Mouse (Mus musculus) CH12.LX (cell line): ENCODE measurements around the gene Ptbp1. TPM values are rescaled to one million over a fixed set of nuclear protein-coding genes. Genes with fewer than 3 reads are reported as not detected.

ENCODE experiments used
- DNase-seq: peaks from one replicate; pipeline ENCODE4 v3.0.0-alpha.2; 2013; ENCODE audit errors: extremely low read depth
- H3K27ac ChIP-seq: 2 replicates; pipeline ENCODE4 v1.5.1; 2012; ENCODE audit warnings: low read depth, mild to moderate bottlenecking, control low read depth, moderate library complexity; ENCODE audit not compliant: insufficient read depth
- H3K27me3 ChIP-seq: replicated peaks from 2 replicates; pipeline ENCODE3; 2012; ENCODE audit warnings: inconsistent platforms
- H3K36me3 ChIP-seq, 2 experiments: replicated peaks in 1 of 2; 2 replicates each; pipeline versions ENCODE3 to v1.6.1; 2012; ENCODE audit warnings: inconsistent platforms in 1 of 2, low read length in 1 of 2, mild to moderate bottlenecking in 1 of 2, mixed read lengths in 1 of 2, moderate library complexity in 1 of 2; ENCODE audit not compliant: control insufficient read depth in 1 of 2, insufficient read depth in 1 of 2
- H3K4me1 ChIP-seq, 2 experiments: 2 replicates each; pipeline ENCODE4 v1.6.1; 2012; ENCODE audit warnings: inconsistent platforms in 1 of 2, moderate library complexity in 1 of 2; ENCODE audit not compliant: insufficient read depth in 2 of 2, control insufficient read depth in 1 of 2
- H3K4me2 ChIP-seq: 2 replicates; pipeline ENCODE4 v1.6.1; 2012; ENCODE audit warnings: low read depth, mild to moderate bottlenecking, control low read depth; ENCODE audit not compliant: poor library complexity, insufficient read depth, severe bottlenecking
- H3K4me3 ChIP-seq, 3 experiments: fragments of 150-350 bp in 1 of 3; sonication (generic) in 1 of 3; replicated peaks in 1 of 3; 2 replicates each; pipeline versions ENCODE3 to v1.5.1; 2011 to 2012; ENCODE audit warnings: low read depth in 2 of 3, low read length in 2 of 3, mild to moderate bottlenecking in 2 of 3, moderate library complexity in 2 of 3, control low read depth in 1 of 3, improper control_type of control experiment in 1 of 3, inconsistent platforms in 1 of 3, mixed read lengths in 1 of 3; ENCODE audit not compliant: poor library complexity in 1 of 3
- H3K79me2 ChIP-seq: replicated peaks from 2 replicates; pipeline ENCODE4 v1.6.1; 2012; ENCODE audit warnings: mild to moderate bottlenecking, moderate library complexity; ENCODE audit not compliant: control insufficient read depth, poor library complexity, insufficient read depth, severe bottlenecking; ENCODE audit errors: extremely low read depth
- H3K9ac ChIP-seq: 2 replicates; pipeline ENCODE4 v1.6.1; 2012; ENCODE audit warnings: low read depth, mild to moderate bottlenecking, control low read depth, moderate library complexity; ENCODE audit not compliant: insufficient read depth
- H3K9me3 ChIP-seq: replicated peaks from 2 replicates; pipeline ENCODE3; 2012; ENCODE audit warnings: low read length, inconsistent platforms, mixed read lengths
- CHD1 ChIP-seq: IDR thresholded peaks from 2 replicates; pipeline ENCODE4 v1.6.1; 2012; ENCODE audit warnings: low read depth, low read length, improper control_type of control experiment, inconsistent platforms
- CHD2 ChIP-seq: IDR thresholded peaks from 2 replicates; pipeline ENCODE4 v1.6.1; 2011; ENCODE audit warnings: low read length, improper control_type of control experiment
- CTCF ChIP-seq, 2 experiments: IDR thresholded peaks in 1 of 2; conservative IDR thresholded peaks in 1 of 2; 2 replicates each; pipeline ENCODE4 v1.5.1; 2011 to 2012; ENCODE audit warnings: low read depth in 2 of 2, low read length in 2 of 2, improper control_type of control experiment in 1 of 2, inconsistent platforms in 1 of 2, mild to moderate bottlenecking in 1 of 2, moderate library complexity in 1 of 2
- E2F4 ChIP-seq: IDR thresholded peaks from 2 replicates; pipeline ENCODE4 v1.6.1; 2011; ENCODE audit warnings: low read depth, low read length, improper control_type of control experiment; ENCODE audit not compliant: insufficient replicate concordance
- ELF1 ChIP-seq: IDR thresholded peaks from 2 replicates; pipeline ENCODE4 v1.6.1; 2014; ENCODE audit warnings: low read depth, mild to moderate bottlenecking, inconsistent platforms, low read length, improper control_type of control experiment
- IRF4 ChIP-seq: IDR thresholded peaks from 2 replicates; pipeline ENCODE4 v1.6.1; 2014; ENCODE audit warnings: low read depth, mild to moderate bottlenecking, inconsistent platforms, low read length, improper control_type of control experiment
- KAT2A ChIP-seq: IDR thresholded peaks from 2 replicates; pipeline ENCODE4 v1.6.1; 2012; ENCODE audit warnings: low read length, improper control_type of control experiment, inconsistent platforms; ENCODE audit not compliant: insufficient replicate concordance
- MYC ChIP-seq: IDR thresholded peaks from 2 replicates; pipeline ENCODE4 v1.6.1; 2011; ENCODE audit warnings: low read depth, mild to moderate bottlenecking, improper control_type of control experiment, low read length
- PAX5 ChIP-seq: IDR thresholded peaks from 2 replicates; pipeline ENCODE4 v1.6.1; 2012; ENCODE audit warnings: low read length, inconsistent platforms, mixed read lengths
- POLR2A ChIP-seq: IDR thresholded peaks from 2 replicates; pipeline ENCODE4 v1.6.1; 2011; ENCODE audit warnings: low read depth, mild to moderate bottlenecking, improper control_type of control experiment, low read length
- POLR2AphosphoS2 ChIP-seq: IDR thresholded peaks from 2 replicates; pipeline ENCODE4 v1.6.1; 2011; ENCODE audit warnings: low read depth, low read length, improper control_type of control experiment
- RCOR1 ChIP-seq: conservative IDR thresholded peaks from 2 replicates; pipeline ENCODE4 v1.6.1; 2012; ENCODE audit warnings: low read depth, mild to moderate bottlenecking, inconsistent platforms, low read length, improper control_type of control experiment
- SIN3A ChIP-seq: IDR thresholded peaks from 2 replicates; pipeline ENCODE4 v1.6.1; 2012; ENCODE audit warnings: low read length, improper control_type of control experiment, inconsistent platforms
- TBP ChIP-seq: conservative IDR thresholded peaks from 2 replicates; pipeline ENCODE4 v1.6.1; 2011; ENCODE audit warnings: low read depth, low read length, improper control_type of control experiment
- TCF12 ChIP-seq: IDR thresholded peaks from 2 replicates; pipeline ENCODE4 v1.6.1; 2014; ENCODE audit warnings: low read depth, mild to moderate bottlenecking, inconsistent platforms, low read length, improper control_type of control experiment
- USF1 ChIP-seq: IDR thresholded peaks from 2 replicates; pipeline ENCODE4 v1.6.1; 2014; ENCODE audit warnings: low read depth, mild to moderate bottlenecking, inconsistent platforms, low read length, improper control_type of control experiment
- USF2 ChIP-seq: conservative IDR thresholded peaks from 2 replicates; pipeline ENCODE4 v1.6.1; 2011; ENCODE audit warnings: low read depth, low read length, improper control_type of control experiment
- ZMIZ1 ChIP-seq: IDR thresholded peaks from 2 replicates; pipeline ENCODE4 v1.6.1; 2012; ENCODE audit warnings: low read depth, mild to moderate bottlenecking, inconsistent platforms, low read length, improper control_type of control experiment
- dilution Hi-C: fragments of 300-500 bp; cut with MboI; formaldehyde crosslinking; loops from 2 replicates; pipeline ENCODE4 v1.14.3; 2020; ENCODE audit warnings: low sequenced_read_pairs; ENCODE audit not compliant: extremely low pct_unique_long_range_greater_than_20kb, extremely low pct_ligation_motif_present
- in situ Hi-C: fragments of 300-500 bp; cut with MboI; formaldehyde crosslinking; loops from 3 replicates; pipeline ENCODE4 v1.14.3; 2019; ENCODE audit warnings: low sequenced_read_pairs, low pct_ligation_motif_present, low pct_unique_long_range_greater_than_20kb, mixed read lengths
- polyA plus RNA-seq: library from polyadenylated mRNA; unstranded; fragments of >175 nt; gene quantifications from 2 replicates; pipeline ENCODE4 v1.2.1, GENCODE M21; 2012; ENCODE audit warnings: low read depth; ENCODE audit not compliant: insufficient read length
- total RNA-seq, 2 experiments: library from RNA; depleted of rRNA; stranded (reverse); fragments of 300-350 nt in 1 of 2; fragments of >200 nt in 1 of 2; gene quantifications; 2 replicates each; pipeline ENCODE4 v1.2.3; 2012 to 2014

The Ptbp1 gene
- total and polyA plus RNA-seq, 3 experiments, result 252 to 497 (median 284) TPM

DNA sequence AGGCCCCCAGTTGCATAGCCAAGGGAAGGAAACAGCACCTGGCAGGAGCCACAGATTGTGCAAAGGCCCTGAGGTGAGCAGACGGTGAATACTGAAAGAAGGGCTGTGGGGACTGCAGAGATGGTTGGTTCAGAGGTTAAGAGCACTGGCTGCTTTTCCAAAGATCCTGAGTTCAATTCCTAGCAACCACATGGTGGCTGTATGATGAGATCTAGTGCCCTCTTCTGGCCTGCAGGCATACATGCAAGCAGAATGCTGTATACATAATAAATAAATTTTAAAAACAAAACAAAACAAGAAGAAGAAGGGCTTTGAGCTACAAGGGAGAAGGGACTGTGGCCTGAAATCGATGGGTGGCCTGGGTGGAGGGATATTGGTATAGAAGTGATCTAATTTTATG lies 37.1 kb upstream of the Ptbp1 start:
- no peak for DNase-seq
- Histone ChIP-seq H3K27ac (no peak overlapping the region), H3K4me3 (no peak overlapping the region), H3K79me2 (no peaks in the 10 kb centered on the region), H3K4me2 (no peak overlapping the region), H3K9me3 (no peaks in the 10 kb centered on the region), H3K27me3 (peaks cover 49% of the 10 kb centered on the region), H3K9ac (no peak overlapping the region), H3K4me1 (peaks cover under 1 to 3% of the 10 kb centered on the region in 2 experiments; a peak in 2 of 4 replicates), H3K36me3 (no peaks in the 10 kb centered on the region)
- TF ChIP-seq USF1 (no peak), CTCF (conservative IDR thresholded peaks at IDR 0.05 in 1 of 2, IDR thresholded peaks at IDR 0.05 in 1 of 2; ENCODE audit: low read depth in 2 of 2, low read length in 2 of 2) (peak; percentile 19 to 55; a peak in 2 of 4 replicates), IRF4 (no peak)
- in situ Hi-C loops (no loop called here), dilution Hi-C loops (no loop called here)

DNA sequence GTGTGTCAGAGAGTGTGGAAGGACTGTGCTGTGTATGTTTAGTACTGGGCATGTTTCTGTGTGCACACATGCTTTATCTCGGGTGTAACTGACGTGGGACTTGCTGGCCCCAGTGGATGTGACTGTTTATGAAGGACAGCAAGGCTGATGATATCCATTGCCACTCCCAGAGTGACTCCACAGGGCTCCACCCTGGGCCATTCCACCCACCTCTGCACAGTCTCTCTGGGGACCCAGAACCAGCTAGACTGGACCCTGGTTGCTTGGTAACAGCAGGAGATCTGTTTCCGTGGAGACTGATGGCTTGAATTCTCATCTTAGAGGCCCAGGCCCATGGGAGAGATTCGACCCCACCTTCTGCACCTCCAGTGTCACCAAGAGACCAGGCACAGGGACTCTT lies 36.0 kb upstream of the Ptbp1 start:
- Histone ChIP-seq H3K4me3 (no peak overlapping the region), H3K36me3 (no peaks in the 10 kb centered on the region), H3K4me1 (peaks cover 0 to 3% of the 10 kb centered on the region in 2 experiments; a peak in 1 of 4 replicates), H3K9ac (no peak overlapping the region), H3K27me3 (peaks cover 55% of the 10 kb centered on the region), H3K9me3 (no peaks in the 10 kb centered on the region), H3K79me2 (no peaks in the 10 kb centered on the region), H3K27ac (no peak overlapping the region), H3K4me2 (no peak overlapping the region)
- TF ChIP-seq CHD2 (no peak), POLR2AphosphoS2 (no peak), IRF4 (no peak), CTCF (conservative IDR thresholded peaks at IDR 0.05 in 1 of 2, IDR thresholded peaks at IDR 0.05 in 1 of 2; ENCODE audit: low read depth in 2 of 2, low read length in 2 of 2) (no peak), ELF1 (no peak), USF1 (no peak), USF2 (no peak), SIN3A (no peak), CHD1 (no peak), PAX5 (no peak), ZMIZ1 (no peak), POLR2A (no peak), MYC (no peak), RCOR1 (no peak), KAT2A (no peak), TBP (no peak), TCF12 (no peak), E2F4 (no peak)
- no peak for DNase-seq
- in situ Hi-C loops (no loop called here), dilution Hi-C loops (no loop called here)
